Mouse (Mus musculus): Measurements from ENCODE around the gene Cops7a.

The Cops7a gene

DNA sequence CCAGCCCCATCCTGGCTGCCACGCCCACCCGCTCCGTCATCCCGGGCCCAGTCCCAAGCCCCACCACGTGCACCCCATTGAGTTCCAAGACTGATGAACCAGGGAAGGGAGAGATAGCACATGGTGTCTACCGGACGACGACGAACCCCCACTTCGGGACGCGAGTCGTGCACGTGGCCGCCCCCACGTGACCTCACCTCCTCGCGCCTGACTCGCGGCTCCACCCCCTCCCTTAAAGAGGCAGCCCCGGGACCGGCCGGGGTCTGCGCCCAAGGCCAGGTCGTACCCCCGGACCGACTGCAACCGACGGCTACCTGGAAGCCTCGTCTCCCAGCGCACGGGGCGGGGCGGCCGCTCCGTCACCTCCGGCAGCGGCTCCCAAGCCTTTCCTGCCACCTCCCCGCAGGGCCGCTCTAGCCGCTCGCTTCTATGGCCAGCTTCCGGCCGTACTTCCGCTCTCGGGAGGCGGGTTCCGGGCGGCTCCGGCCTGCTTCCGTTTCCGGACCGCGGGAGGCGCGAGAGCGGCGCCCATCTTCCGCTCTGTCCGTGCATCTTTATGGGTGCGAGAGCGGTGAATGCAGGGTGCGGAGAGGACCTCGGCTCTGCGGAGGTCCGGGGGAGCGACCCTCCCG, at the start of gene Cops7a:
Gene Cops7a (minus strand): TSS at position 451 of the 632 bp plus-strand sequence.
- CTCF ChIA-PET = interaction anchor here (1.2 kb wide), 1 partner anchor 34 kb away, joined by 8 read pairs; the partner anchor contains the start of gene Mlf2

DNA sequence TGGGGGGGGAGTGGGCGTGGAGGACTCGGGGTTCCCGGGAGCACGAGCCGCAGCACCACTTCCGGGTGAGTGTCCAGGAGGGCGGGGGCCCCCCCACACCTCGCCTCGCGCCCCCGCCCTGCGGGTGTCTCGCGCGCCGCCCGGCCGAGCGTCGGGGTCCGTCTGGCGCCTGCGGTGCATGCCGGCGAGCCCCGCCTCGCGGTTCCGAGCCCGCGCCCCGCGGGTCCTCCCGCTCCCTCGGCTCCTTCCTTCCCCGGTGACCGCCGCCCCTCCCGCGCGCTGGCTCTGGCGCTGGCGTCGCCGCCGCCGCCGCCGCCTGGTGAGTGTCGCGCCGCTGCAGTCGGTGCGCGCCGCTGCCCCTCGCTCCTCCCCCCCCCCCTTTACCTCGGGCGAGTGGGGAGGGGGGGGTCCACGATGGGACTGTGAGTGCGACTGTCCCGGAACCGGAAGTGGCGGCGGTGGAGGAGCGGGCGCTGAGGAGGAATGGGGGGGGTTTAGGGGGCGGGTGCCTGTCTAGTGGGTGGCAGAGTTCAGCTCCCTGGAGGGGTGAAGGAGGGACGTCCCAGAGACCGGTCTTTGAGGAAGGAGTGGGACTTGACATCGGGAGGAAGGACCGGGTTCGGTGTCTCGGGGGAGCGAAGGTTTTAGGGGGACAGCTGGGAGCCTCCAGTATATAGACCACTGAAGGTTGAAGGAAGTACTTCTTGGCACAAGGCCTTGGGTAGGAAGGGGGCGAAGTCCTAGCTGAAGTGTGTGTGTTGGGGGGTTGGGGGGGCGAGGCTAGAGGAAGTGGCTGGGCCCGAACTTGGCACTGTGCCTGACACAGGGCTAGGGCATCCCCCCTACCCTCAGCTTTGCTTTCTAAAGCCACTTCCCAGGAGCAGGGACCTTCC, 44.1 kb upstream of the Cops7a start:
- CTCF ChIA-PET = interaction anchor here (0.5 to 0.7 kb wide), 6 partner anchors 13 to 266 kb away, joined by 3 to 5 read pairs (median 3); partner anchors contain the start of gene Pianp

DNA sequence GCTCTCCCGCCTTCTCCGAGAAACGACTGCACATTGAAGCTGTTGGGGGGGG, 43.6 kb upstream of the Cops7a start, which contains the start of gene Zfp384:
Gene Zfp384 (plus strand): TSS at position 17 of the 52 bp plus-strand sequence.
- CTCF ChIA-PET = interaction anchor here (0.6 to 0.7 kb wide), 2 partner anchors 12 to 77 kb away, joined by 3 read pairs; partner anchors contain the start of gene Pianp

DNA sequence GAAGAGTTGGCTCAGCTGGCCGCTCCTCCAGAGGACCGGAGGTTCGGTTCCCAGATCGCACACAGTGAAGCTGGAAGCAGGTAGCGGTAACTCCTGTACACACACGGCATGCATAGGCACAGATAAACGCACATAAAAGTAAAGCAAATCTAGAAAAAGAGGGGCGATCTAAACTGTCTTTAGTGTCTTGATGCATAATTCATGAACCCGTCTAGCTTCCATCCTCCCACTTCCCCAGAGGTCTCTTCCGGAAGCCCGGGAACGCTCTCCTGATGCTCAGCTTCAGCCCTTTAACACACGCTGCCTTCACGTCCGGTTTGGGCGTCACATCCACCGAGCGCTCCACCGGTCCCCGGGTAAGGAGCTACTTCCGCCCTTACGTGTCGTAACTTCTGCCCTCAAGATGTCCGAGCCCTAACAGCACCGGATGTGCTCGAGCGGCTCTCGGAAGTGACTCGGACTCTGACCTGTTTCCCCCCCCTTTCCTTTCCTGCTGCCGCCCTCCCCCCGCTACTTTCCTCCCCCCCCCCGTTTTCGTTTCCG, 43.3 kb upstream of the Cops7a start:
- CTCF ChIA-PET = interaction anchor here (0.6 to 0.7 kb wide), 2 partner anchors 12 to 77 kb away, joined by 3 read pairs; partner anchors contain the start of gene Pianp

DNA sequence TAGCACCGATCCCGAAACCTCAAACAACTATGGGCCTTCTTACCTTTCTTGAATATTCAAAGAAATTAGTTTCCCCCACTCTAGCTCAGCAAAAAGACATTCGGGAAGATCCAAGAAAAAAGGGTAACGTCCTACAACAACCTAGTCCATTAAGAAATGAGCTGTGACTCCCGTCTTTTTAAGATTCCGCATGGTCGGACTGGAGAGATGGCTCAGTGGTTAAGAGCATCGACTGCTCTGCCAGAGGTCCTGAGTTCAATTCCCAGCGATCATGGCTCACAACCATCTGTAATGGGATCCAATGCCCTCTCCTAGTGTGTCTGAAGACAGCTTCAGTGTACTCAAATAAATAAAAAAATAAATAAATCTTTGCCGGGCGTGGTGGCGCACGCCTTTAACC, 42.7 kb upstream of the Cops7a start:
- CTCF ChIA-PET = interaction anchor here (0.7 kb wide), 1 partner anchor 11 kb away, joined by 4 read pairs; the partner anchor contains the start of gene Pianp

DNA sequence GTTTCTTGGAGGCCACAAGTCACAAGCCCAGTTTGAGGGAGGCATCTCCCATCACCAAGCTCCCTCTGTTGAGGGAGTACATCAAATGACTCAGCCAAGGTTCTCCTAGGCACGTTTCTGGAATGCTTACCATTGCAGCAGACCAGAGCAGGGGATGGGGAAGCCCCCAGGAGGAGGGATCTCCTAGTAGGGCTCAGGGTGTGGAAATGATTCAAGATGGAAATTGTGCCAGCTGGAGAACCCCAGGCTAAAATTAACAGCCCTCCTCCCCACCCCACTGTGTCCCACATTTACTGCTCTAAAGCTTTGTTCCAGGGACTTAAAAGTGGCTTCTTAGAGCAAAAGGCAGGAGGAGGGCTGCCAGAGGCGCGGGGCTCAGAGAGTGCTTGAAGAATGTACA, 39.7 kb upstream of the Cops7a start:
- CTCF ChIA-PET = no interaction called here

DNA sequence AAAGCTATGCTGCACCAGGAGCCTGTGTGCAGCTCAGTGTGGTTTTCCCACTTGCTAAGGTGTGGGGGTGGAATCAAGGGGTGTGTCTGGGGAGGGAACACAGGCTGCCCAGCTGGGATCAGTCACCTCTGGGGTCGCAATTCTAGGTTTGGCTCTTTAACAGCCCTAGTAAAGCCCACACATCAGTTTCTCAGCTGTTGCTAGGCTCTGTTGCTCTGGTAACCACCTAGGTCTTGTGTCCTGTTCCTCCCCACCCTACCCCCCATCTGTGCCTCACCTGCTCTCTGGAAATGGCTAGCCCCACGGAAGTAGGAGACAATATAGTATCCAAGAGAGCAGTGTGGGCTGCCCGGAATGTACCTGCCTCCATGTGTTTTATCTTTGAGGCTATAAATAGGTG, 38.4 kb upstream of the Cops7a start:
- CTCF ChIA-PET = interaction anchor here (0.6 kb wide), 1 partner anchor 31 kb away, joined by 5 read pairs; no protein-coding TSS in a partner anchor

DNA sequence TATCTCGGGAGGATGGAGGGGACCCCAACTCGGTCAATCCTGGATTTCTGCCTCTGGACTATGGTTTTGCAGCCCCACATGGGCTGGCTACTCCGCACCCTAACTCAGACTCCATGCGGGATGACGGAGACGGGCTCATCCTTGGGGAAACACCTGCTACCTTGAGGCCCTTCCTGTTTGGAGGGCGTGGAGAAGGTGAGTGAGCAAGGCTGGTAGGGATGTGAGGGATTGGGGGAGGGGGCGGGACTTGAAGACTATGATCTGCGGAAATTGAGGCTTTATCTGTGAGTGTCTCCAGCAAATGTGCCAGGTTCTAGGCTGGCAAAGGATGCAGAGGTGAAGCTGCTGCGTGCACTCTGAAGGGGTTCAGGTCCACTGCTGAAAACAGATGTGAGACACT, 34.2 kb upstream of the Cops7a start:
- CTCF ChIA-PET = no interaction called here

DNA sequence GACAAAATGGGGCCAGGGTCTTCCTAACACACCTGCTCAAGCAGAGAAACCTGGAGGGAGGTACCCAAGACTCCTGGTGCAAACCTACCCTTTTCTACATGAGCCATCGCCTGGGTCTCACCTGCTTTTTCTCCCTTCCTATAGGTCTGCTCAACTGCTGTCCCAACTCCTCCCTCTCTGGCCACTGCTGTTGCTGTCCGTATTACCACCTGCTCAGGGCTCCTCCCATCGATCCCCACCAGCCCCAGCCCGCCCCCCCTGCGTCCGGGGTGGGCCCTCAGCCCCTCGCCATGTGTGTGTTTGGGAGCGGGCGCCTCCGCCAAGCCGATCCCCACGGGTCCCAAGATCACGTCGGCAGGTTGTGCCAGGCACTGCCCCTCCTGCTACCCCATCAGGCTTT, 33.8 kb upstream of the Cops7a start:
- CTCF ChIA-PET = no interaction called here

DNA sequence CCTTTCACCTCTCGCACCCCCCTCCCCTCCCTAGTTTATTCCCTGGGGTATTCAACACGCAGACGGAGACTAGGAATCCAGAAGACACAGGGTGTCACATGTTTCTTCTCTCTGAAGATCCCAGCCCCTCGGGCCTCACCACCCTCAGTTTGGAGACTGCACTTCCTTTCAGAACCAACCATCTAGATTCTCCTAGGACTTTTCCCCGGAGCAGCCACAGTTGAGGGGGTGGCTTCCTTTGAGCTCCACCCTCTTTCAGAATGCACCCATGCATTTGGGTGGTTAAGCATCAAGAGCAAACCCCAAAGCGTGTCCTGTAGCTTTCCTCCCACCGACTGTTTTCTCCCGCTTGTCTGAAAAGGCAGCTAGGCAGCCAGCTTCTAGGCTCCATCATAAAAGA, 32.7 kb upstream of the Cops7a start:
- CTCF ChIA-PET = interaction anchor here (0.6 kb wide), 1 partner anchor 91 kb away, joined by 9 read pairs; no protein-coding TSS in a partner anchor

DNA sequence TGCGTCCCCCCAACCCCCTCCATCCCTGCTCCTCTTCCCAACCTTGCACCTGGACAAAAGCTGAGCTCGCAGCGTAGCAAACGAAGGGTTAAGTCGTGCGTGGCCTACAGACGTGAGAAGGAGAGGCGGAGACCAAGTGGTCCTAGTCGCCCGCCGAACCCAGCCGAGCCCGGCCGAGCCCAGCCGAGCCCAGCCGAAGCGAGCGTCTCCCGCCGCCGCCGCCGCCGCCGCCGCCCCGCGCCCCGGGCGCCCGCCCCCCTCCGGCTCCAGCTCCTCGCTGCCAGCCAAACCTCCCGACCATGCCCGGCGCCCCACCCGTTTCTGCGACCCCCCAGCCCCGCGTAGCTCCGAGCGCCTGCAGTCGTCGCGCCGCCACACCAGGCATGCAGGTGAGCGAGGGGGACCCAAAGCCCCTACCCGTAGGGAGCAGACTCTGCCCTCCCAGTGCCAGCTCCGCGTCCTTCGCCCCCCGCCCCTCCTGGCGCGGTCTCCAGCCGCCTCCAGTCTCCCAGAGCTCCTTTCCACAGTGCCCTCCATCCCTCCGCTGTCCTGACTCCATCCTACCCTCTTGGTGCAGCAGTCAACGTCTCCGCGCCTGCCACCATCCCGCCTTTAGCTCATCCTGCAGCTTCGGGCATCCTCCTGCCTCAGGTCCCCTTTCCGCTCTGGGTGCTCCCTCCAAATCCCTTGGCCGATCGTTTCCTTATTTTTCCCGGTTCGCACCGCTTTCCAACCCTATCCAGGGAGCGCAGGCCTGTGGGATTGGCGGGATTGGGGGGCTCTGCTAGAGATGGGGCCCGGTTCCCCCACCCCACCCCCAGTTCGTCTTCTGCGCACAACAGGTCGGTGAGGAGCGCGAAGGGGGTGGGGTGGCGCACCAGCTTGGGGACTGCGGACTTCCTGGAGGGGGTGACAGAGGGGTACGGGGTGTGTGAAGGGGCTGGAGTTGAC, 31.5 kb upstream of the Cops7a start, which contains the start of gene Pianp:
Gene Pianp (plus strand): TSS at position 144 of the 951 bp plus-strand sequence.
- CTCF ChIA-PET = interaction anchor here (0.5 to 1.0 kb wide), 5 partner anchors 11 to 146 kb away, joined by 3 to 11 read pairs (median 3); partner anchors contain the start of gene Zfp384

DNA sequence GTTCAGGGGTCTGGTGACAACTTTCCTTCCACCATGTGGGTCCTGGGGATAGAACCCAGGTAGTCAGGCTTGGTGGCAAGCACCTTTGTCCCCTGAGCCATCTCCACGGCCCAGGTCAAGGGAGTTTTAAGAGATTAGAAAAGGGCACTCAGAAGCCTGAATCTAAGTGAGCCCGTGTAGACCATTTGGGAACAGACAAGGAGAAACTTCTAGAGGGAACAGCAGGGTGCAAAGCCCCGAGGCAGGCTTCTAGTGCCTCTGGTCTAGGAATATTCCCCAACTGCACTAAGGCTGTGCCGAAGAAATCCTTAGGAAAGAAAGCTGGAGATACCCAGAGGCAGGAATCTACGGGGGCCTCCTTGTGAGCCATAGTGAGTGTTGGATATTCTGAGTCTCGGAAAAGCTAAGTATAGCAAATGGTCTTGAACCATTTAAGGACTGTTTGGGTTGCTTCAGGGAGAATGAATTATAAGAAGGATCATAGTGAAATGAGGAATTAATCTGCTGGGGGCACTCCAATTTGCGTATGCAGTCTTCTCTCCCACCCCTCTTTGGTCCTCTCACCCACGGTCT, 30.6 kb upstream of the Cops7a start:
- CTCF ChIA-PET = interaction anchor here (0.8 kb wide), 1 partner anchor 43 kb away, joined by 3 read pairs; no protein-coding TSS in a partner anchor

DNA sequence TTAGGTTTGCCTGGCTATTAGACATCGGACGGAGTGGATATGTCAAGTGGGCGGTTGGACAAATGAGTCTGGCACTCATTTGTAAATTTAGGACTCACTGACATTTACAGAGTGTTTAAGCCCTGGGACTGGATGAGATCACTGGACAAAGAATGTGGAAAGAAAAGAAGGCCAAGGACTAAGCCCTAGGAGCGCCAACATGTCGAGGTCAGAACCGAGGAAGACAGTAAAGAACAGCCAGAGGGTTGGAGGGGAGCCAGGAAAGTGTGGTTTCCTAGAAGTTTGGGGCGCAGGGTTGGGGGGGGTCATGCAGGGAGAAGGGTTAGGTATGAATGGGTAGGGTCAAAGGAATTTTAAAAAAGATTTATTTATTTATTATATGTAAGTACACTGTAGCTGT, 29.9 kb upstream of the Cops7a start:
- CTCF ChIA-PET = no interaction called here

DNA sequence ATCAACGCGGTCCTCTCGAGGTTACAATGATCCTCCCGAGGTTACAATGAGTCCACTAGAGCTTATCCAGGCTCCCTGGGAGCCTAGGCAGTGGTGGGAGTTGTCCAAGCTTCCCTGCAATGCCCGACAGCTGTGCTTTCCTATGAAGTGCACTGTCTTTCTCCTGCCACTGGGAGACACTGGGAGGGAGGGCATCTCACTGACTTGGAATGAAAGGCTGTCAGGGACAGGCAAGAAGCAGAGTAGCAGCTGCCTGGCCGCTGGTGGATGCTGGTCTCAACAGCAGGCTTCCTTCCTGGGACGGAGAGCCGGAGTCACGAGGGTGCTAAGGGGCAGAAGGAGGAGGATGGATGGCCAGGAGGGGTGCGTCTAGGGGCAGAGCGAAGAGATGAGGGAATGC, 28.5 kb upstream of the Cops7a start:
- CTCF ChIA-PET = interaction anchor here (0.7 kb wide), 1 partner anchor 18 kb away, joined by 3 read pairs; no protein-coding TSS in a partner anchor

DNA sequence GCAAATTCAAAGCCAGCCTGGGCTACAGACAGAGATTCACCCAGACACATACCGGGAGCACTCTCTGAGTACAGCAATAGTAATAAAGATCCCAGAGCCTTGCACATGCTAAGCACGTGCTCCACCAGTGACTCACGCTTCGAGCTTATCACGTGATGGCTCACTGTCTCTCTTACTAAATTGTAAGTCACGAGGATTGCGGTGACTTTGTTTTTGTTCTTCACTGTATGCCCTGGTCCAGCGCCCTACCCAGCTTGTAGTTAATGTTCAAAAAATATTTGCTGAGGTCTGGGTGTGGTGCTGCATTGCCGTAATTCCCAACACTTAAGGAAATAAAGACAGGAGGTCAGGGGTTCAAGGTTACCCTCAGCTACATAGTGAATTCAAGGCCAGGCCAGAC, 28.0 kb upstream of the Cops7a start:
- CTCF ChIA-PET = no interaction called here

DNA sequence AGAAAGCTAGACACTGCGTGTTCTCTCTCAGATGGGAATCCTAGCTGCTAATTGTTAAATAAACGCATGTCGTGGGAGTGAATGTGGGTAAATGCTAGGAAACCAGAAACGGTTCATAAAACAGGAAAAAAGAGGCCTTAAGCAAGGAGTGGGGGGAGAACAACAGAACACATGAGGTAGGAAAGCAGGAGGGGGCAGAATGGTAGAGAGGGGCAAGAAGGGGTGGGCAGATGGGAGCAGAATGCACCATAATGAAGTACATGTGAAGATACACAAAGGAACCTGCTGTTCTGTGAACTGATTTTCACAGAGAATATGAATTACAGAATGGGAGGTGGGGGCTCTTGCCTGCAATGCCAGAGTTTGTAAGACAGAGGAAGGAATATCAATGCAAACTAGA, 26.9 kb upstream of the Cops7a start:
- CTCF ChIA-PET = interaction anchor here (0.7 kb wide), 1 partner anchor 18 kb away, joined by 5 read pairs; no protein-coding TSS in a partner anchor

DNA sequence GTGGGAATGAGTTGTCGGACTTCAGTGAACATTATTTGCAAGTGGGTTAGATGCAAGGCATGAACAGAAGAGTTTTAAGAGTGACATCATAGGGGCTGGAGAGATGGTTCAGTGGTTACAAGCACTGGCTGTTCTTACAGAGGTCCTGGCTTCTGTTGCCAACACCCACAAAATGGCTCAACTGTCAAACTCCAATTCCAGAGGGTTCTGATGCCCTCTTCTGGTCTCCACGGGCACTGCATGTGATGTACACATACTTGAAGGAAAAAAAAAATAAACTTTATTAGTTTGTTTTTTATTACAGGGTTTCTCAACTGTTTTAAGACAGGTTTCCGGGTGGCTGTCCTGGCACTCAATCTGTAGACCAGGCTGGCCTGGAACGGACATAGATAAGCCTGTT, 2.4 kb upstream of the Cops7a start:
- CTCF ChIA-PET = interaction anchor here (0.6 kb wide), 1 partner anchor 38 kb away, joined by 7 read pairs; no protein-coding TSS in a partner anchor

DNA sequence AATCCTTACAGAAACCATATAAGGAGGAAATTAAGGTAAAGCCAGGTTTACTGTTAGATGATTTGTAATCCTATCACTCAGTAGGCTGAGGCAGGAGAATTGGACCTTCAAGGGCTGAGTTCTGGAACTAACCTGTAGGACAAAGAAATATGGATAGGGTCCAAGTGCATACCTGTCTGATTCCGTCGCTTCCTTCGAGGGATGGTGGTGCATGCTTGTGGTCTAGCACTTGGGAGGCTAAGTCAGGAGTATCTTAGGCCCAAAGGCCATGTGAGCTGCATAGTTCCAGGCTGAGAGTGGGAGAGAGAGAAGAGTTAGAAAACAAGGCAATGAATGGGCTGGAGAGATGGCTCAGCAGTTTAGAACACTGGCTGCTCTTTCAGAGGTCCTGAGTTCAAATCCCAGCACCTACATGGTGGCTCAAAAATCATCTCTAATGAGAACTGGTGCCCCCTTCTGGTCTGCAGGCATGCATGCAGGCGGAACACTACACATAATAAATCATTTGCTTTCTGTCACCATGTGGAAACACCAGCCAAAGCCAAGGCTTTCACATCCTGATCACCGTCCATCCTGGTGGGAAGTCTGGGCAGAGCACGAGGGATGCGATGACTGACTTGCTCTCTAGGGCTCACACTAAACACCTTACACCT, 1.3 kb upstream of the Cops7a start:
- CTCF ChIA-PET = no interaction called here

DNA sequence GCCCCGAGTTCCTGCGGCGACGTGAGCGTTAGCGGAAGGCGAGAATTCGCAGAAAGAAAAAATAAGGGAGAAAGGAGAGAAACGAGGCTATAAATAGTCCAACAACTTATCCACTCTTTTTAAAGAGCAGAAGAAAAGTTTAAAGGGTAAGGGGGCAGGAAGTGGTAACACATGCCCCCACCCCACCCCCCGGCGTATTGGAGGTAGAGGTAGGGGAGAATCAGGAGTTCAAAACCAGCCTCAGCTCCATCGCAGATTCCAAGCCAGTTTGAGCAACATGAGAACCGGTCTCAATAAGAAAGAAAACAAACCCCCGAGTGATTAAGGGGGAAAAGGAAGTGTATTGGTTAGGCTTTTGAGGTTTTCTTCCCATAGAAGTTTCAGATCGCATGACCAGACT, 409 bp upstream of the Cops7a start:
- CTCF ChIA-PET = interaction anchor here (1.2 kb wide), 1 partner anchor 34 kb away, joined by 8 read pairs; the partner anchor contains the start of gene Mlf2

DNA sequence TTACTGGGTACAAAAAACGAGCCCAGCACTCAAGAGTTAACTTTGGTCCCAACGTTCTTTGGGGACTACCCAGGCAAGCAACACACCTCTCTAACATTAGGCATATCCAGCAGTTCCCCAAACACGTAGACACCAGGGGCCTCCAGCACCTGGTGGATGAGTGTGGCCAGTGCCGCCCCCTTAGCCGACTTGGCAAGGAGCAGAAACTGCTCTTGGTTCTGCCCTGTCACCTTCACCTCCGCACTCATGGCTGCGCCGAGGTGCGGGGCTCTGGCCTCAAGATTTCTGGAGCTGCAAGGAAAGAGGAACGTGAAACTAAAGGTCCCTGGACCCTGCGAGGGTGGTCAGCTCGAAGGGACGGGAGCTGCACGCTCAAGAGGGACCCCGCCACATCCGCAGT, 700 bp downstream of the Cops7a start:
- CTCF ChIA-PET = interaction anchor here (0.7 to 1.2 kb wide), 2 partner anchors 33 to 45 kb away, joined by 7 to 8 read pairs; partner anchors contain the start of gene Mlf2
